Mouse (Mus musculus) central nervous system, embryonic 18 days (tissue): ENCODE measurements around the gene Kctd19. TPM values are rescaled to one million over a fixed set of nuclear protein-coding genes. Genes with fewer than 3 reads are reported as not detected.

Source experiments
- polyA plus RNA-seq: library from polyadenylated mRNA; depleted of rRNA; stranded (reverse); fragments of >200 nt; gene quantifications from 2 replicates; pipeline ENCODE4 v1.2.3, GENCODE M21; 2012; rRNA removed

Gene Kctd19
- 0.04 and 0.09 TPM in 2 replicates for polyA plus RNA-seq

GRCm38 (mm10) chr8:105413391-105413790 lies at the start of gene Kctd19, which contains the start of gene Lrrc36:
Kctd19 (minus strand) TSS chr8:105413502.
Lrrc36 (plus strand) TSS chr8:105413571.

GRCm38 (mm10) chr8:105373032-105373431 lies 40.3 kb downstream of the Kctd19 start, which contains the start of gene Plekhg4:
Plekhg4 (plus strand) TSS chr8:105373274.

GRCm38 (mm10) chr8:105348450-105349095 lies 64.7 kb downstream of the Kctd19 start, which contains the start of gene Slc9a5:
Slc9a5 (plus strand) TSS chr8:105348843.

GRCm38 (mm10) chr8:105347428-105348221 lies 65.7 kb downstream of the Kctd19 start, which contains the start of gene Fhod1:
Fhod1 (minus strand) TSS chr8:105347953.

Other genes with a start within 250 kb of the Kctd19 start
- gene Cbfb, start 242.8 kb downstream of the Kctd19 start, polyA plus RNA-seq = 27.4 and 27.6 TPM in 2 replicates
- gene D230025D16Rik, start 188.4 kb downstream of the Kctd19 start, polyA plus RNA-seq = 37.4 and 39.4 TPM in 2 replicates
- gene B3gnt9, start 158.3 kb downstream of the Kctd19 start, polyA plus RNA-seq = 5.6 and 7.8 TPM in 2 replicates
- 9.0 and 10.3 TPM in 2 replicates for gene Tradd, start 148.9 kb downstream of the Kctd19 start, polyA plus RNA-seq
- gene Fbxl8, start 148.9 kb downstream of the Kctd19 start, polyA plus RNA-seq = 1.2 and 1.5 TPM in 2 replicates
- gene Hsf4, start 143.7 kb downstream of the Kctd19 start, polyA plus RNA-seq = 0.66 and 1.0 TPM in 2 replicates
- 2.1 and 2.2 TPM in 2 replicates for gene Nol3, start 137.4 kb downstream of the Kctd19 start, polyA plus RNA-seq
- gene 4931428F04Rik, start 123.6 kb downstream of the Kctd19 start, polyA plus RNA-seq = 173 and 209 TPM in 2 replicates
- 8.0 and 9.1 TPM in 2 replicates for gene Exoc3l, start 117.4 kb downstream of the Kctd19 start, polyA plus RNA-seq
- 73.3 and 73.4 TPM in 2 replicates for gene E2f4, start 115.8 kb downstream of the Kctd19 start, polyA plus RNA-seq
- 1.3 and 1.8 TPM in 2 replicates for gene Elmo3, start 107.9 kb downstream of the Kctd19 start, polyA plus RNA-seq
- 1.2 and 1.4 TPM in 2 replicates for gene Lrrc29, start 87.2 kb downstream of the Kctd19 start, polyA plus RNA-seq
- 119 and 132 TPM in 2 replicates for gene Tmem208, start 87.1 kb downstream of the Kctd19 start, polyA plus RNA-seq
- 3.7 and 4.6 TPM in 2 replicates for gene Fhod1, start 65.5 kb downstream of the Kctd19 start, polyA plus RNA-seq
- gene Slc9a5, start 64.7 kb downstream of the Kctd19 start, polyA plus RNA-seq = 59.2 and 61.5 TPM in 2 replicates
- 14.5 and 17.4 TPM in 2 replicates for gene Plekhg4, start 40.2 kb downstream of the Kctd19 start, polyA plus RNA-seq
- gene Lrrc36, start 69 bp upstream of the Kctd19 start, polyA plus RNA-seq = 0.47 and 0.82 TPM in 2 replicates
- 99.4 and 162 TPM in 2 replicates for gene Tppp3, start 58.0 kb upstream of the Kctd19 start, polyA plus RNA-seq
- gene Zdhhc1, start 83.4 kb upstream of the Kctd19 start, polyA plus RNA-seq = 38.3 and 39.3 TPM in 2 replicates
- gene Hsd11b2, start 105.3 kb upstream of the Kctd19 start, polyA plus RNA-seq = 0.85 and 3.1 TPM in 2 replicates
- 254 and 273 TPM in 2 replicates for gene Atp6v0d1, start 152.5 kb upstream of the Kctd19 start, polyA plus RNA-seq
- gene Ripor1, start 191.8 kb upstream of the Kctd19 start, polyA plus RNA-seq = 28.1 and 32.8 TPM in 2 replicates
- gene Ctcf, start 223.1 kb upstream of the Kctd19 start, polyA plus RNA-seq = 38.3 and 40.0 TPM in 2 replicates
- gene Agrp, start 223.9 kb upstream of the Kctd19 start, polyA plus RNA-seq = 0.79 and 0.87 TPM in 2 replicates